Mouse (Mus musculus) embryonic fibroblast, embryonic 13.5 days (primary cell): Measurements from ENCODE around the gene Itgae.

Experiments used
- CTCF ChIP-seq: IDR thresholded peaks from 2 replicates; pipeline ENCODE4 v1.5.1; 2011; ENCODE audit warnings: mild to moderate bottlenecking, control low read depth, low read length, moderate library complexity, borderline replicate concordance; ENCODE audit not compliant: insufficient read depth
- POLR2A ChIP-seq: IDR thresholded peaks from 2 replicates; pipeline ENCODE4 v1.6.1; 2011; ENCODE audit warnings: low read depth, mild to moderate bottlenecking, control low read depth, low read length, moderate library complexity

DNA sequence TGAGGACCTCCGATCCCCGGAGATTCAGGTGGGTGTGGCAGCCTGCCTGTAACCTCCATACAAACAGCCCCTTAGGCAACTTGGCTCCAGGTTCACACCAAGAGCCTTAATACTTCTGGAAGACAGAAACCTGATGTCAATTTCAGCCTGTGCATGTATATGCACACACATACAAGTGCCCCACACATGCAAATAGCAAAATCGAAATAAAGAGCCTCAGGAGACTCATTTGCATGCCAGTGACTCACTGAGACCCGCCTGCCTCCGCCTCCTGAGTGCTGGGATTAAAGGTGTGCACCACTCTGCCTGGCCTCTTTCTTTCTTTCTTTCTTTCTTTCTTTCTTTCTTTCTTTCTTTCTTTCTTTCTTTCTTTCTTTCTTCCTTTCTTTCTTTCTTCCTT is 8.5 kb downstream of the Itgae start:
- TF ChIP-seq CTCF (no peak), POLR2A (no peak)
